Mouse (Mus musculus) embryonic facial prominence, embryonic 14.5 days (tissue): Measurements from ENCODE around the gene Alg10b. TPM values are rescaled to one million over a fixed set of nuclear protein-coding genes. Genes with fewer than 3 reads are reported as not detected.
A peak's percentile ranks its signal among the peaks of the same experiment; 100 is the strongest.
"Not testable (repeated sequence)": the region's sequence is repeated elsewhere in the genome, so short reads cannot be mapped to it uniquely, and the experiment has no call there.

Source experiments
- ATAC-seq: fragments of 200-750 bp; cut with Nextera tagmentation; 2 replicates; pipeline ENCODE4 v1.8.0; 2017; ENCODE audit warnings: low read depth, moderate number of reproducible peaks, moderate TSS enrichment
- DNase-seq: peaks from one replicate; pipeline ENCODE4 v3.0.0-alpha.2; 2015; ENCODE audit warnings: low spot score
- H3K27ac ChIP-seq: fragments of 300-500 bp; sonication (generic); replicated peaks from 2 replicates; pipeline ENCODE4 v1.5.1; 2014; ENCODE audit warnings: low read depth, mild to moderate bottlenecking, low read length, moderate library complexity
- H3K27me3 ChIP-seq: fragments of 300-500 bp; sonication (generic); replicated peaks from 2 replicates; pipeline ENCODE4 v1.6.1; 2014; ENCODE audit warnings: low read length; ENCODE audit not compliant: control insufficient read depth, insufficient read depth
- H3K36me3 ChIP-seq: fragments of 300-500 bp; sonication (generic); 2 replicates; pipeline ENCODE4 v1.6.1; 2014; ENCODE audit warnings: low read length, mixed read lengths; ENCODE audit not compliant: control insufficient read depth, insufficient read depth
- H3K4me1 ChIP-seq: fragments of 300-500 bp; sonication (generic); 2 replicates; pipeline ENCODE4 v1.6.1; 2014; ENCODE audit warnings: antibody characterized with exemption, low read length; ENCODE audit not compliant: control insufficient read depth, insufficient read depth
- H3K4me2 ChIP-seq: fragments of 300-500 bp; sonication (generic); 2 replicates; pipeline ENCODE4 v1.6.1; 2014; ENCODE audit warnings: low read depth, mild to moderate bottlenecking, low read length, moderate library complexity, mixed read lengths
- H3K4me3 ChIP-seq: fragments of 300-500 bp; sonication (generic); 2 replicates; pipeline ENCODE4 v1.5.1; 2014; ENCODE audit warnings: low read depth, mild to moderate bottlenecking, low read length
- H3K9ac ChIP-seq: fragments of 300-500 bp; sonication (generic); 2 replicates; pipeline ENCODE4 v1.6.1; 2014; ENCODE audit warnings: low read depth, mild to moderate bottlenecking, low read length, moderate library complexity, mixed read lengths
- H3K9me3 ChIP-seq: fragments of 300-500 bp; sonication (generic); 2 replicates; pipeline ENCODE4 v1.6.1; 2016; ENCODE audit warnings: low read length; ENCODE audit not compliant: control insufficient read depth
- WGBS: fragments of 180-500 bp; shearing (Covaris S2); extraction: QIAGEN DNeasy Blood & Tissue Kit; methylation state at CpG from one replicate; pipeline ENCODE4 v1.1.7; 2014; 5-methylcytosine and 5-hydroxymethylcytosine counted together
- polyA plus RNA-seq: library from polyadenylated mRNA; unstranded; fragments of >200 nt; fragmentation: Nextera tagmentation; extraction: Ambion mirVana; gene quantifications from 2 replicates; pipeline ENCODE4 v1.2.1, GENCODE M21; 2014

Alg10b gene
- 31.4 and 34.0 TPM in 2 replicates for polyA plus RNA-seq

GRCm38 (mm10) chr15:90223969-90224750 is at the start of gene Alg10b:
Gene Alg10b, plus strand, starts transcription at chr15:90224311.
- peaks cover 28% of the 10 kb centered on the region for H3K36me3 ChIP-seq
- no peaks in the 10 kb centered on the region; the same call in 1 of the 2 replicates for H3K27me3 ChIP-seq
- peak within 1 kb of the TSS; percentile 85 for H3K4me2 ChIP-seq
- ATAC-seq (peak; percentile 100), DNase-seq (peak; percentile 98)
- no peaks in the 10 kb centered on the region for H3K9me3 ChIP-seq
- peak within 1 kb of the TSS; percentile 86 for H3K4me3 ChIP-seq
- H3K4me1 ChIP-seq = peaks cover 3% of the 10 kb centered on the region; the same call in 1 of the 2 replicates
- H3K9ac ChIP-seq = peak within 1 kb of the TSS; percentile 95
- H3K27ac ChIP-seq = peak within 1 kb of the TSS; percentile 81
- WGBS = under 1% methylated on average over 24 of the region's 59 CpGs

GRCm38 (mm10) chr15:90183108-90183507 is 41.0 kb upstream of the Alg10b start:
- H3K27ac ChIP-seq, H3K9me3 ChIP-seq, H3K27me3 ChIP-seq, H3K36me3 ChIP-seq, DNase-seq, ATAC-seq, H3K4me2 ChIP-seq, H3K4me1 ChIP-seq, H3K4me3 ChIP-seq, H3K9ac ChIP-seq: not testable (repeated sequence)
- WGBS = 68% methylated on average over 8 of the region's 8 CpGs

- Histone ChIP-seq H3K27ac (no peak overlapping the region), H3K4me2 (no peak overlapping the region), H3K9me3 (no peaks in the 10 kb centered on the region), H3K9ac (no peak overlapping the region), H3K27me3 (no peaks in the 10 kb centered on the region), H3K36me3 (no peaks in the 10 kb centered on the region), H3K4me3 (no peak overlapping the region), H3K4me1 (no peaks in the 10 kb centered on the region)
- ATAC-seq (no peak), DNase-seq (peak; percentile 24)
- 75% methylated on average over 6 of the region's 6 CpGs for WGBS
Measured at GRCm38 (mm10) chr15:90183511-90183910, 40.6 kb upstream of the Alg10b start.

GRCm38 (mm10) chr15:90184743-90185142 is 39.4 kb upstream of the Alg10b start:
- H3K4me3 ChIP-seq = no peak overlapping the region
- WGBS = 82% methylated on average over 3 of the region's 3 CpGs
- H3K36me3 ChIP-seq = no peaks in the 10 kb centered on the region
- H3K4me2 ChIP-seq = no peak overlapping the region
- H3K27ac ChIP-seq = no peak overlapping the region
- H3K9me3 ChIP-seq = no peaks in the 10 kb centered on the region
- no peaks in the 10 kb centered on the region for H3K27me3 ChIP-seq
- H3K4me1 ChIP-seq = no peaks in the 10 kb centered on the region
- ATAC-seq (no peak), DNase-seq (no peak)
- no peak overlapping the region for H3K9ac ChIP-seq

- DNase-seq (no peak), ATAC-seq (no peak)
- no peaks in the 10 kb centered on the region for H3K9me3 ChIP-seq
- no peak overlapping the region for H3K4me3 ChIP-seq
- 75% methylated on average over 9 of the region's 9 CpGs for WGBS
- no peaks in the 10 kb centered on the region for H3K4me1 ChIP-seq
- H3K36me3 ChIP-seq = no peaks in the 10 kb centered on the region
- H3K27ac ChIP-seq = no peak overlapping the region
- no peak overlapping the region for H3K4me2 ChIP-seq
- H3K9ac ChIP-seq = no peak overlapping the region
- H3K27me3 ChIP-seq = no peaks in the 10 kb centered on the region
Measured at GRCm38 (mm10) chr15:90189477-90189876, 34.6 kb upstream of the Alg10b start.

DNA sequence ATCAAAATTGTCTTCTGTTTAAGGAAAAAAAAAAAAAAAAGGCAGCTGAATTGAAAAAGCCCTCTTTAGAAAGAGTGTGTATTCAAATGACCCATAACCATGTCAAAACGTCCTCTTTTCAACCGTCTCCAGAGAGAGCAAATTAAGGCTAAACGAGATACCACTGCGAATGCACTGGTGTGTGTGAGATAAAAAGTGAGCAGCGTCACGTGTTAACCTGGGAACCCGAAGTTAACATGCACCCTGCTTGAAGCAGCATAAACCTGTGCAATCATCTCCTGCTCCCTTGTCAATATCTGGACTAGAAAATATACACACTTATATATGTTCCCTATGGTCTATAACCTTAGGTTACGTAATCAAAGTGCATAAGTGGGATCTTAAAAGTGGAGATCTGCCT is 10.2 kb upstream of the Alg10b start:
- H3K27me3 ChIP-seq = no peaks in the 10 kb centered on the region
- no peak for ATAC-seq
- H3K9me3 ChIP-seq = no peaks in the 10 kb centered on the region

DNA sequence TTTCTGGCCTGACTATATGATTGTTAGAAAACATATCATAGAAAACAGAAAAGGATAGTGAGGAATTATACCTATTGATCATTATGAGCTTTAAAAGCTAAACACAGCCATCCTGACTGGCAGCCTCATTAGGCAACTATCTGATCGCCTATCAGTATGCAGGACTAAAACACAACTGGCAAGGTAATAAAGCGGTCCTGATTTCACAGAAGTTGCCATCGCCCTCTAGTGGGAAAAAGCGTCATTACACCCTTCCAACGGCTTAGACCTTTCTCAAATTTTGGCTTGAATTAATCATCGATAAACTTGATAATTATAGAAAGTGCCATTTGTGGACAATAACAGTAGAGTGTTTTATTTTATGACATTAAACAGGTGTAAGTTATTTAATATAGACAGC is 9.2 kb upstream of the Alg10b start:
- DNase-seq (peak; percentile 67), ATAC-seq (no peak)
- Histone ChIP-seq H3K36me3 (no peaks in the 10 kb centered on the region), H3K27ac (no peak overlapping the region), H3K9me3 (no peaks in the 10 kb centered on the region), H3K4me1 (no peaks in the 10 kb centered on the region), H3K27me3 (no peaks in the 10 kb centered on the region), H3K4me3 (no peak overlapping the region), H3K4me2 (no peak overlapping the region), H3K9ac (no peak overlapping the region)
- WGBS = 13% methylated on average over 6 of the region's 6 CpGs

More for the DNA sequence above, 10.2 kb upstream of the Alg10b start:
- no peaks in the 10 kb centered on the region for H3K36me3 ChIP-seq
- 82% methylated on average over 8 of the region's 8 CpGs for WGBS
- no peak overlapping the region for H3K4me3 ChIP-seq
- no peak overlapping the region for H3K9ac ChIP-seq
- no peak overlapping the region for H3K4me2 ChIP-seq
- DNase-seq = no peak
- no peak overlapping the region for H3K27ac ChIP-seq
- no peaks in the 10 kb centered on the region for H3K4me1 ChIP-seq

GRCm38 (mm10) chr15:90225058-90225575 is 1.0 kb downstream of the Alg10b start:
- DNase-seq (peak; percentile 60), ATAC-seq (no peak)
- Histone ChIP-seq H3K4me3 (peak overlapping the region; percentile 86), H3K36me3 (peaks cover 38% of the 10 kb centered on the region), H3K9me3 (no peaks in the 10 kb centered on the region), H3K27me3 (no peaks in the 10 kb centered on the region; the same call in 1 of the 2 replicates), H3K9ac (peak overlapping the region; percentile 95), H3K4me2 (peak overlapping the region; percentile 85), H3K4me1 (peaks cover 3% of the 10 kb centered on the region; the same call in 1 of the 2 replicates), H3K27ac (no peak overlapping the region)
- whole genome bisulfite sequencing = 72% methylated on average over 4 of the region's 4 CpGs
